Mouse (Mus musculus) liver, embryonic 14.5 days (tissue): Measurements from ENCODE around the gene 4930523C07Rik.

Experiments
- CTCF ChIP-seq: IDR thresholded peaks from 2 replicates; pipeline ENCODE4 v1.5.1; 2016; ENCODE audit warnings: antibody characterized with exemption, low read depth, control low read depth
- EP300 ChIP-seq: IDR thresholded peaks from 2 replicates; pipeline ENCODE4 v1.6.1; 2016; ENCODE audit warnings: antibody characterized with exemption, low read depth

DNA sequence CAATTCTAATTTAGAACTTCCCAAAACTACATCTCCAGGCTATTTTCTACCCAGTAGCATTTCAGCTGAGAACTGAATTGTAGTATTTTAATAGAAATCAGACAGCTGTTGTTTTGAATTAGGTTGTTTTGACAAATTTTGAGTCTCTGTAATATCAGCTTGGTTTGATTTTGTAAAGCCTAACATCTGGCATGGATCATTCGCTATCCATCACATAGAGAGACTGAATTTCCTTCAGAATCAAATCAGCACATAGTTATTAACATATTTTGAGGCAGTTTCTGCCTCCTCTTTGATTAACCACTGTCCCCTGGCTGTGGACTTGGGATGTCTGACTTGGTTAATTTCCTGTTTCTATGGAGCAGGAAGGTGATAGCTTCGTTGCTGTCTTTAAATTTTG, 64.4 kb downstream of the 4930523C07Rik start:
- TF ChIP-seq CTCF (no peak), EP300 (no peak)
